Mouse (Mus musculus) ES-E14 (cell line): ENCODE results near the gene Donson.

Experiments
- HCFC1 ChIP-seq: IDR thresholded peaks from 2 replicates; pipeline ENCODE4 v1.6.1; 2012; ENCODE audit warnings: low read length, inconsistent platforms, borderline replicate concordance; ENCODE audit not compliant: insufficient read depth
- ZC3H11A ChIP-seq: IDR thresholded peaks from 2 replicates; pipeline ENCODE4 v1.6.1; 2012; ENCODE audit warnings: low read depth, mild to moderate bottlenecking, inconsistent platforms, low read length, borderline replicate concordance
- ZNF384 ChIP-seq: IDR thresholded peaks from 2 replicates; pipeline ENCODE4 v1.6.1; 2012; ENCODE audit warnings: low read depth, low read length, inconsistent platforms

DNA sequence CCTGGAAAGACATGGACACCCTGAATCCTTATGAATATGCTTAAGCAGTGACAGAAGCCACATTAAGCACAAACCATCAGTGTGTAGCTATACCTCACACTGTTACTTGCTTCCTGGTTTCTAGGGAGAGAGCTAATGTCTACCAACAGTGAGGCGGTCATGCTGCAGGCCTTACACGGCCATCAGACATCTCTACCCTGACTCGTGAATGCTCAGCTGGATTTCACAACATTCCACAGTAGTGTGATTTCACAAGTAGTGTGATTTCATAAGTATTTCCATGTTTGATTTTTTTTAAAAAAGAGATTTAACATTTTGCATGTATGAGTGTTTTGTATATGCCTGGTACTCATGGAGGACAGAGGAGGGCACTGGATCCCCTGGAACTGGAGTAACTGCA, 59.9 kb downstream of the Donson start:
- TF ChIP-seq ZC3H11A (no peak), ZNF384 (no peak), HCFC1 (no peak)
